Mouse (Mus musculus) forebrain, embryonic 10.5 days (tissue): Measurements from ENCODE around the gene Gpr19. TPM values are rescaled to one million over a fixed set of nuclear protein-coding genes. Genes with fewer than 3 reads are reported as not detected.
A peak's percentile ranks its signal among the peaks of the same experiment; 100 is the strongest.

Experiments
- DNase-seq: peaks from one replicate; pipeline ENCODE4 v3.0.0-alpha.2; 2017; ENCODE audit warnings: low spot score; ENCODE audit errors: extremely low spot score
- H3K27ac ChIP-seq: fragments of 300-500 bp; sonication (generic); 2 replicates; pipeline ENCODE4 v1.5.1; 2016; ENCODE audit warnings: mild to moderate bottlenecking
- H3K27me3 ChIP-seq: fragments of 300-500 bp; sonication (generic); 2 replicates; pipeline ENCODE4 v1.6.1; 2016; ENCODE audit warnings: mild to moderate bottlenecking; ENCODE audit not compliant: poor library complexity, severe bottlenecking
- H3K36me3 ChIP-seq: fragments of 300-500 bp; sonication (generic); replicated peaks from 2 replicates; pipeline ENCODE4 v1.6.1; 2016; ENCODE audit warnings: mild to moderate bottlenecking, moderate library complexity
- H3K4me1 ChIP-seq: fragments of 300-500 bp; sonication (generic); 2 replicates; pipeline ENCODE4 v1.6.1; 2016
- H3K4me3 ChIP-seq: fragments of 300-500 bp; sonication (generic); 2 replicates; pipeline ENCODE4 v1.5.1; 2016; ENCODE audit warnings: mild to moderate bottlenecking, moderate library complexity
- H3K9me3 ChIP-seq: fragments of 300-500 bp; sonication (generic); 2 replicates; pipeline ENCODE4 v1.6.1; 2016; ENCODE audit warnings: mild to moderate bottlenecking, moderate library complexity
- WGBS: fragments of 180-500 bp; shearing (Covaris S2); methylation state at CpG from one replicate; pipeline ENCODE4 v1.1.7; 2016; 5-methylcytosine and 5-hydroxymethylcytosine counted together
- polyA plus RNA-seq: library from polyadenylated mRNA; unstranded; fragments of >200 nt; fragmentation: Nextera tagmentation; extraction: Ambion mirVana; gene quantifications from 2 replicates; pipeline ENCODE4 v1.2.1, GENCODE M21; 2016

Gene Gpr19
- polyA plus RNA-seq: 28.7 and 28.8 TPM in 2 replicates

GRCm38 (mm10) chr6:134898095-134898965 is at the start of gene Gpr19:
Gene Gpr19, minus strand, starts transcription at chr6:134898578.
- H3K36me3 ChIP-seq: no peaks in the 10 kb centered on the region; the same call in none of the 2 replicates
- WGBS: under 1% methylated on average over 51 of the region's 51 CpGs
- peak within 1 kb of the TSS; percentile 59 for H3K4me3 ChIP-seq
- H3K27ac ChIP-seq: peak within 1 kb of the TSS; percentile 99
- no peaks in the 10 kb centered on the region for H3K27me3 ChIP-seq
- DNase-seq: peak; percentile 94
- no peaks in the 10 kb centered on the region for H3K9me3 ChIP-seq
- H3K4me1 ChIP-seq: peaks cover 35% of the 10 kb centered on the region

GRCm38 (mm10) chr6:134947311-134948087 is 49.1 kb upstream of the Gpr19 start:
- 52% methylated on average over 13 of the region's 13 CpGs for whole genome bisulfite sequencing
- peaks cover 56% of the 10 kb centered on the region for H3K36me3 ChIP-seq
- H3K4me1 ChIP-seq: no peaks in the 10 kb centered on the region; the same call in 1 of the 2 replicates
- no peaks in the 10 kb centered on the region for H3K9me3 ChIP-seq
- no peaks in the 10 kb centered on the region for H3K27me3 ChIP-seq
- DNase-seq: peak; percentile 52
- H3K27ac ChIP-seq: no peak overlapping the region
- no peak overlapping the region for H3K4me3 ChIP-seq

GRCm38 (mm10) chr6:134946858-134947257 is 48.5 kb upstream of the Gpr19 start:
- no peak overlapping the region for H3K4me3 ChIP-seq
- no peak overlapping the region for H3K27ac ChIP-seq
- H3K4me1 ChIP-seq: no peaks in the 10 kb centered on the region; the same call in 1 of the 2 replicates
- H3K27me3 ChIP-seq: no peaks in the 10 kb centered on the region
- H3K9me3 ChIP-seq: no peaks in the 10 kb centered on the region
- H3K36me3 ChIP-seq: peaks cover 56% of the 10 kb centered on the region
- DNase-seq: no peak
- 93% methylated on average over 9 of the region's 9 CpGs for WGBS

GRCm38 (mm10) chr6:134946054-134946453 is 47.7 kb upstream of the Gpr19 start:
- WGBS: 83% methylated on average over 6 of the region's 6 CpGs
- Histone ChIP-seq H3K9me3 (no peaks in the 10 kb centered on the region), H3K27ac (no peak overlapping the region)

GRCm38 (mm10) chr6:134943759-134944407 is 45.5 kb upstream of the Gpr19 start:
- DNase-seq: no peak
- Histone ChIP-seq H3K27me3 (no peaks in the 10 kb centered on the region), H3K4me1 (no peaks in the 10 kb centered on the region; the same call in 1 of the 2 replicates), H3K27ac (no peak overlapping the region), H3K36me3 (peaks cover 55% of the 10 kb centered on the region), H3K9me3 (no peaks in the 10 kb centered on the region), H3K4me3 (no peak overlapping the region)
- 90% methylated on average over 13 of the region's 13 CpGs for WGBS

More at GRCm38 (mm10) chr6:134946054-134946453, 47.7 kb upstream of the Gpr19 start:
- DNase-seq: no peak
- H3K4me3 ChIP-seq: no peak overlapping the region
- no peaks in the 10 kb centered on the region; the same call in 1 of the 2 replicates for H3K4me1 ChIP-seq
- H3K36me3 ChIP-seq: peaks cover 56% of the 10 kb centered on the region
- no peaks in the 10 kb centered on the region for H3K27me3 ChIP-seq

GRCm38 (mm10) chr6:134939781-134940180 is 41.4 kb upstream of the Gpr19 start:
- no peaks in the 10 kb centered on the region for H3K27me3 ChIP-seq
- no peak for DNase-seq
- H3K36me3 ChIP-seq: peaks cover 38% of the 10 kb centered on the region
- H3K9me3 ChIP-seq: no peaks in the 10 kb centered on the region
- WGBS: 93% methylated on average over 4 of the region's 4 CpGs
- H3K4me1 ChIP-seq: no peaks in the 10 kb centered on the region
- no peak overlapping the region for H3K4me3 ChIP-seq
- H3K27ac ChIP-seq: no peak overlapping the region

- H3K27me3 ChIP-seq: no peaks in the 10 kb centered on the region
- no peaks in the 10 kb centered on the region for H3K9me3 ChIP-seq
- WGBS: 93% methylated on average over 5 of the region's 5 CpGs
- peaks cover 4% of the 10 kb centered on the region; the same call in 1 of the 2 replicates for H3K36me3 ChIP-seq
- H3K27ac ChIP-seq: no peak overlapping the region
- no peak for DNase-seq
- no peak overlapping the region for H3K4me3 ChIP-seq
- H3K4me1 ChIP-seq: peaks cover 27% of the 10 kb centered on the region
These were observed 35.9 kb upstream of the Gpr19 start for GRCm38 (mm10) chr6:134934305-134934704.

GRCm38 (mm10) chr6:134933207-134933558 is 34.8 kb upstream of the Gpr19 start:
- H3K4me3 ChIP-seq: no peak overlapping the region
- peaks cover 31% of the 10 kb centered on the region for H3K4me1 ChIP-seq
- no peak overlapping the region for H3K27ac ChIP-seq
- H3K27me3 ChIP-seq: no peaks in the 10 kb centered on the region
- WGBS: 81% methylated on average over 2 of the region's 2 CpGs
- no peak for DNase-seq
- H3K9me3 ChIP-seq: no peaks in the 10 kb centered on the region
- H3K36me3 ChIP-seq: peaks cover 4% of the 10 kb centered on the region; the same call in 1 of the 2 replicates

- WGBS: 87% methylated on average over 12 of the region's 12 CpGs
- H3K4me1 ChIP-seq: peaks cover 35% of the 10 kb centered on the region
- H3K36me3 ChIP-seq: peaks cover 4% of the 10 kb centered on the region; the same call in 1 of the 2 replicates
- no peaks in the 10 kb centered on the region for H3K27me3 ChIP-seq
- no peak overlapping the region for H3K4me3 ChIP-seq
- DNase-seq: no peak
- H3K27ac ChIP-seq: no peak overlapping the region
- H3K9me3 ChIP-seq: no peaks in the 10 kb centered on the region
These were observed 34.3 kb upstream of the Gpr19 start for GRCm38 (mm10) chr6:134932486-134933206.

GRCm38 (mm10) chr6:134931146-134931545 is 32.8 kb upstream of the Gpr19 start:
- peaks cover 50% of the 10 kb centered on the region for H3K4me1 ChIP-seq
- no peak overlapping the region for H3K27ac ChIP-seq
- H3K27me3 ChIP-seq: no peaks in the 10 kb centered on the region
- no peak for DNase-seq
- peaks cover 4% of the 10 kb centered on the region; the same call in 1 of the 2 replicates for H3K36me3 ChIP-seq
- peak overlapping the region; percentile 71 for H3K4me3 ChIP-seq
- H3K9me3 ChIP-seq: no peaks in the 10 kb centered on the region
- WGBS: 90% methylated on average over 3 of the region's 3 CpGs

- Histone ChIP-seq H3K27me3 (no peaks in the 10 kb centered on the region), H3K4me1 (peaks cover 57% of the 10 kb centered on the region), H3K9me3 (no peaks in the 10 kb centered on the region), H3K27ac (peak overlapping the region; percentile 98), H3K4me3 (peak overlapping the region; percentile 71), H3K36me3 (peaks cover 4% of the 10 kb centered on the region; the same call in 1 of the 2 replicates)
- 94% methylated on average over 7 of the region's 7 CpGs for WGBS
- no peak for DNase-seq
These were observed 32.0 kb upstream of the Gpr19 start for GRCm38 (mm10) chr6:134930383-134930782.

GRCm38 (mm10) chr6:134929926-134930325 is 31.5 kb upstream of the Gpr19 start:
- Histone ChIP-seq H3K9me3 (no peaks in the 10 kb centered on the region), H3K4me1 (peaks cover 61% of the 10 kb centered on the region), H3K4me3 (peak overlapping the region; percentile 71), H3K27me3 (no peaks in the 10 kb centered on the region), H3K27ac (peak overlapping the region; percentile 98), H3K36me3 (peaks cover 7% of the 10 kb centered on the region; the same call in 1 of the 2 replicates)
- DNase-seq: no peak
- 69% methylated on average over 4 of the region's 4 CpGs for WGBS
